ENCODE assay signal across 25 mouse cellular contexts in genomic region chr7:97094241-97094640, GRCm38 (mm10).
"Had no signal": no experiment of that assay in that cellular context is flagged by ENCODE, and none has a peak within 500 bp of the region (broad histone marks: within the 10 kb centered on the region; RNA-seq: fewer than 3 reads in every experiment).

No protein-coding gene starts in this region.

- ATAC-seq: hindbrain, postnatal 0 days; intestine, embryonic 16.5 days; liver, embryonic 12.5 days had no signal

- H3K9ac ChIP-seq: heart, embryonic 13.5 days; heart, embryonic 15.5 days; hindbrain, embryonic 13.5 days; hindbrain, embryonic 15.5 days; kidney, embryonic 15.5 days; limb, embryonic 13.5 days; limb, embryonic 15.5 days; liver, embryonic 12.5 days had no signal

- H3K36me3 ChIP-seq: heart, embryonic 15.5 days; hindbrain, embryonic 13.5 days; hindbrain, embryonic 15.5 days; kidney, embryonic 15.5 days; limb, embryonic 13.5 days; limb, embryonic 15.5 days; liver, embryonic 12.5 days had no signal

- DNase-seq: gastrocnemius, postnatal 10 days; gastrocnemius, postnatal 25 days; heart, adult 11 months; heart, adult 2 months; heart, postnatal 14 days; heart, postnatal 36 days; kidney, adult 11 months; kidney, adult 2 months; kidney, adult 9 months; kidney, postnatal 14 days; kidney, postnatal 36 days; left cerebral cortex, postnatal 4 days had no signal

- H3K27ac ChIP-seq: heart, adult 2 months; heart, embryonic 13.5 days; heart, embryonic 15.5 days; hindbrain, embryonic 13.5 days; hindbrain, embryonic 15.5 days; hindbrain, postnatal 0 days; kidney, embryonic 15.5 days; kidney, postnatal 0 days; layer of hippocampus, adult 2 months; left cerebral cortex, adult 2 months; limb, embryonic 13.5 days; limb, embryonic 15.5 days; liver, embryonic 12.5 days had no signal

- H3K4me1 ChIP-seq: heart, embryonic 15.5 days; hindbrain, embryonic 13.5 days; hindbrain, embryonic 15.5 days; limb, embryonic 13.5 days; limb, embryonic 15.5 days had no signal

- H3K9me3 ChIP-seq: heart, embryonic 13.5 days; heart, embryonic 15.5 days; hindbrain, embryonic 13.5 days; hindbrain, embryonic 15.5 days; kidney, embryonic 15.5 days; limb, embryonic 13.5 days; limb, embryonic 15.5 days; liver, embryonic 12.5 days had no signal

- H3K4me3 ChIP-seq: heart, adult 2 months; heart, embryonic 13.5 days; heart, embryonic 15.5 days; hindbrain, embryonic 13.5 days; hindbrain, embryonic 15.5 days; kidney, embryonic 15.5 days; layer of hippocampus, adult 2 months; left cerebral cortex, adult 2 months; limb, embryonic 13.5 days; limb, embryonic 15.5 days; liver, embryonic 12.5 days had no signal

- H3K27me3 ChIP-seq: heart, embryonic 13.5 days; heart, embryonic 15.5 days; hindbrain, embryonic 13.5 days; hindbrain, embryonic 15.5 days; kidney, embryonic 15.5 days; limb, embryonic 13.5 days; limb, embryonic 15.5 days; liver, embryonic 12.5 days had no signal
